Mouse (Mus musculus): Measurements from ENCODE around the gene Rabepk.
"Not testable (repeated sequence)": the region's sequence is repeated elsewhere in the genome, so short reads cannot be mapped to it uniquely, and the experiment has no call there.

Gene Rabepk

DNA sequence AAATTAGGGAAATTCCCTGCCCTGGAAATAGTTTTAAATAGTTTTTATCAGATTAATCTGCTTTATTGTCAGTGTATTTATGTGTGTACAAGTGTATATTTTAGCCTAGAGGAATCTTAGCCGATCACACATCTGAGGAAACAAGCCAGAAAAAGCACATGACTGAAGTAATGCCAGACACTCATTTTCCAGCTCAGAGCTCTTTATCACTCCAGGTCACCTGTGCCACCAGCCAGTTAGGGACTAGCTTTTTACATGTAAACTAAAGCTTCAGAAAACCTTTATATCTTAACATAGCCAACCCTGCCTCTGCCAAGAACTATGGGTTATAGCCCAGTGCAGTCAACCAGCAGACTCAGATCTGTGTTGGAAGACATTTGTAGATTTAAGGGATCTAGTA lies 5.1 kb upstream of the Rabepk start:
- no peak for DNase-seq (ENCODE audit: low read depth, low spot score)

DNA sequence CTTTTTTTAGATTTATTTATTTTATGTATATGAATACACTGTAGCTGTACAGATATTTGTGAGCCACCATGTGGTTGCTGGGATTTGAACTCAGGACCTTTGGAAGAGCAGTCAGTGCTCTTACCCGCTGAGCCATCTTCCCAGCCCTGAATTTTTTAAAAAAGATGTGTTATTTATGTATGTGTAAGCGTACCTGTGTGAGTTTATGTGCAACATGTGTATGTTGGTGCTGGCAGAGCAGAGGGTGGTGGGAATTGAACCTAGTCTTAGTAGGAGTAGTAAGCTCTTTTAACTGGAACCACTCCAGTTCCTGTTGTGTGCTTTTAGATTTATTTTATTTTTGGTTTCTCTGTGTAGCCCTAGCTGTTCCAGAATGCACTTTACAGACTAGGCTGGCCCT lies 4.5 kb upstream of the Rabepk start:
- no peak for DNase-seq (ENCODE audit: low read depth, low spot score)

DNA sequence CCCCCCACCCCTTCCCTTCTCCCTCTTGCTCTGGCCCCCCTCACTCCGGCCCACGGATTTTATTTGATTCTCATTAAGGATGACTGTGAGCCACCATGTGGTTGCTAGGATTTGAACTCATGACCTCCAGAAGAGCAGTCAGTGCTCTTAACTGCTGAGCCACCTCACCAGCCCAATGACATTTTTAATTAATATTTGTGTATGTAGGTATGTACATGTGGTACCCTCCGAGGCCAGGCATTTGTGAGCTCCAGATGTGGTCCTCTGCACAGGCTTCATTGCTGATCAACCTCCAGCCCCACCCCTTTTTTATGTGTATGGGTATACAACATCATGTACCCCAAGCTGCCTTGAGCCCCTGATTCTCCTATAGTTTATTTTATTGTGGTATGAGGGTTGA lies 4.0 kb upstream of the Rabepk start:
- no peak for DNase-seq (ENCODE audit: low read depth, low spot score)

DNA sequence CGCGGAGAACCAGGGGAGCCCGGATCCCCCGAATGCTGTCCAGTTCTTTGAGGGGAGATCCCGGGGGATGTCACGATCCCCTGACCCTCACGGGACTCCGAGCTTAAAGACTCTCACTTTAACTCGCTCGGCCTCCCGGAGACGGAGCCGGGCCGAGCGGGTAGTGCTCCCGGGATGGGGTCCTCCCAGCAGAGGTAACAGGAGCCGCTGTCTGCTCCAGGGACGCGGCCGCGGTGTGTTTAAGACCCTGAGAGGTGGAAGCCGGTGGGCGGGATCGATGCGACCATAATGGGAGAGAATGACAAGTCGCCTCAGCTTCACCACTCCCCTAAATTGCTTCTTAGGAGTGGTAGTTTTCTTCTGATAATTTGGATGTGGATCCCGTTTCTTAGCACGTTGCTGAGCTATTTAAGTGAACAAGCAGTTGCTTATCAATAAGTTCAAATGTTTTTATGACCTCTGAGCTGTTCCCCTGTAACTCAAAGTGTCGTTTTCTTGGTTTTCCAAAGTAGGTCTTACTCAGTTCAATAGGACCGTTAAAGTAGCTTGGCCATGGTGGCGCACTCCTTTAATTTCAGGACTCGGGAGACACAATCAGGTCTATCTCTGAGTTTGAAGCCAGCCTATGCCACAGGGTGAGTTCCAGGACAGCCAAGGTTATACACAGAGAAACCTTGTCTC lies 3.0 kb upstream of the Rabepk start:
- not testable (repeated sequence) for DNase-seq (ENCODE audit: low read depth, low spot score)

DNA sequence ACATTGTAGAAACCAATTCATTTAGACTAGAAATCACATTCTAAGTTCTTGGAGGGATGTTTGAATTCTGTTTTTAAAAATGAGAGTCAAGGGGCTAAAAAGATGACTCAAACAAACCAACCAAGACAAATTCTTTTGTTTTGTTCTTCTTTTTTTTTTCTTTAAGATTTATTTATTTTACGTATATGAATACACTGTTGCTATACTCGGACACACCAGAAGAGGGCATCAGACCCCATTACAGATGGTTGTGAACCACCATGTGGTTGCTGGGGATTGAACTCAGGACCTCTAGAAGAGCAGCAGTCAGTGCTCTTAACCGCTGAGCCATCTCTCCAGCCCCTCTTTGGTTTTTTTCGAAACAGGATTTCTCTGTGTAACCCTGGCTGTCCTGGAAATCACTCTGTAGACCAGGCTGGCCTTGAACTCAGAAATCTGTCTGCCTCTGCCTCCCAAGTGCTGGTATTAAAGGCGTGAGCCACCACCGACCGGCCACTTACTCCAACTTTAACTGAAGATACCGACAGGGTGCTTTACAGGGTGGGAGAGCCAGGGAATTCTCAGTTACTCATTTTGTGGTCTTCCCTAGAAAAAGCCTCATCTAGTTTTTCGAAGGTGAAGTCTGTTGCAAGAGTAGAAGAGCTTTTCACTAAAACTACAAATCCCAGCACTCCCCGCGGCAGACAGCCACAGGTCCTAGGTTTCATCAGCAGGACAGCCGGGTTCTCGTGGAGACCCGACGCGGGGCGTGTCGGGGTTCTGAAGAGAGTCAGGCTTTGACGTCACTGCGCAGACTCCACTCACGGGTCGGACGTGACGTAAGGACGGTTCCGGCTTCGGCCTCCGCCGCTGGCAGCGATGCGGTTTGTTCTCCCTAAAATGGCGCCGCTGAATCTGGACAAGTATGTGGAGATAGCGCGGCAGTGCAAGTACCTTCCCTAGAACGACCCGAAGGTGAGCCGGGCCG lies 2.1 kb upstream of the Rabepk start:
- peak; percentile 98 for DNase-seq (ENCODE audit: low read depth, low spot score)

DNA sequence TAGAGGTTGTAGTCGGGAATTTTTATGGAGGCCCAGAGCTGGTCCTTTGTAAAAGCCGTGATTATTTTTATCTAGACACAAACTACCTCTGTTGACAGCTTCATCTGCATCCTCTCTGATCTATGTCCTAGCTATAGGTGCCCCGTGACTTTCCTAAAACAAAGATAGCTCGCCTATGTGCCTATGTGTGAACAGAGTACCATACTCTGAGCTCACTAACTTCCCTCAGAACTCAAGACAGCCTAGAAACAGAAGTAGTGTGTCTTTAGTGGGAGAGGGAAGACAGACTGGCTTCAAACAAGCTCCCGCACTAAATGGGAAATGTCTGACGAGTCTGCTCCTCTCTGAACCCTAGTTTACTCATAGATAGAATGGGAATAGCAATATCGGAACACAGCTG lies 659 bp upstream of the Rabepk start:
- DNase-seq (ENCODE audit: low read depth, low spot score): no peak

DNA sequence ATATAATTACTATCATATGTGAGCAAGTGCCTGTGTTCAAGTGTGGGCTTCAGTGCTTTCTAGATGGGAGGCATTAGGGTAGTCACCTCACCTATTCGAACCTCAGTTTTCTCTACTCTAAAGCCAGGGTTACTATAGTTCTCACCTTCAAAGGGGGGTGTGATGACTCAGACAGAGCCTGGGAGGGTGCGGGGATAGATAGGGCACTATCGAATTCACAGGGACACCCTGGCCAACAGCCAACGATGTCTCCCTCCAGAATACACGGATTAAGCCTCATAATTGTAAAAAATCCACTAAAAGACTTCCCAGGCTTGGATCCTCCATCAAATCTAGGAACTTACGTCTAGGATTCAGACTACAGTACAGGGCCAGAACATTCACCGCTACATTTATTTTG lies 4.3 kb downstream of the Rabepk start:
- DNase-seq (ENCODE audit: low read depth, low spot score): no peak

DNA sequence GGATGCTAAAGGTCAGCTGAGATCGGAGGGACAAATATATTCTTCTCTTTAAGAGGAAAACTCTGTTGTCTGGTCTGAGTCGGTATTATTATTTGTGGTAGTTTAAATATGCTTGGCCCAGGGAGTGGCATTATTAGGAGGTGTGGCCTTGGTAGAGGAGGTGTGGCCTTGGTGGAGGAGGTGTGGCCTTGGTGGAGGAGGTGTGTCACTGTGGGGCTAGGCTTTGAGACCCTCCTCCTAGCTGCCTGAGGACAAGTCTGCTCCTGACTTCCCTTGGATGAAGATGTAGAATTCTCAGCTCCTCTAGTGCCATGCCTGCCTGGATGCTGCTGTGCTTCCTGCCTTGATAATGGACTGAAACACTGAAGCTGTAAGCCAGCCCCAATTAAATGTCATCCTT lies 5.2 kb downstream of the Rabepk start:
- no peak for DNase-seq (ENCODE audit: low read depth, low spot score)

DNA sequence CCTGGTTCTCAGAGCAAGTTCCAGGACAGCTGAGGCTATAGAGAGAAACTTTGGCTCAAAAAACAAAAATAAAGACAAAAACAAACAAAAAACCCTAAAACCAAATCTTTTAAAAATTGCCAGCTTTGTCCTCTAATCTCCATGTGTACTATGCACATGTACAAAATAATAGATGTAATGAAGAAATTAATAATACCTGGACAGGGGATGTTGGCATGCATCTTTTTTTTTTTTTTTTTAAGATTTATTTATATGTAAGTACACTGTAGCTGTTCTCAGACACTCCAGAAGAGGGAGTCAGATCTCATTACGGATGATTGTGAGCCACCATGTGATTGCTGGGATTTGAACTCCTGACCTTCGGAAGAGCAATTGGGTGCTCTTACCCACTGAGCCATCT lies 7.2 kb downstream of the Rabepk start:
- DNase-seq (ENCODE audit: low read depth, low spot score): not testable (repeated sequence)

DNA sequence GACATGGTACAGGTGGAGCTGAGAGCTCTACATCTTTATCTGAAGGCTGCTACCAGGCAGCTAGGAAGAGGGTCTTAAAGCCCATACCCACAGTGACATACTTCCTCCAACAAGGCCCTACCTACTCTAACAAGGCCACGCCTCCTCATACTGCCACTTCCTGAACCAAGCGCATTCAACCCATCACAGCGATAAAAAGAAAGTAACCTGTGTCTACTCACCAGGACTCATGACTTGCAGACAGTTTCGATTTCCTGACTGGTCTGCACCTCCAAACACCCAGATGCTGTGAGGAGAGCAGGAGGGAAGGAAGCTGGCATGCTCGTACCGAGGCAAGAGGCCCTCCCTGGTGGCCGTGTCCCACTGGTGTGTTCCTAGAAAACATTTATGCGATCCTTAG lies 9.4 kb downstream of the Rabepk start:
- no peak for DNase-seq (ENCODE audit: low read depth, low spot score)

DNA sequence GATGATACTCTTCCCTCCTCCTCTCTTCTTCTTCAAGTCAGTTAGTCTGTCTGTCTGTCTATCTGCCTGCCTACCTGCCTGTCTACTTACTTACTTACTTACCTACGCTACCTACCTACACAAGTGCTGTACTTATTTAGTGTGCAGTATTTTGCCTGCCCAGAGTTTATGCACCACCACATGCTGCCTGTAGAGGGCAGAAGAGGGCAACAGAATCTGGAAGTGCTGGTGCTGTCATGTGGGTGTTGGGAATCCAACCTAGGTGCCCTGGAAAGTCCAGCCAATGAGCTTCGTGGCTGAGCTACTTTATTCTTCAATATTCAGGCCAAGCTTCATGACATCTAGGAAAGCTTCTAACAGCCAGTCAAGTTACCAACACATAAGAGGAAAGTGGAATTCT lies 15.6 kb downstream of the Rabepk start:
- no peak for DNase-seq (ENCODE audit: low read depth, low spot score)

DNA sequence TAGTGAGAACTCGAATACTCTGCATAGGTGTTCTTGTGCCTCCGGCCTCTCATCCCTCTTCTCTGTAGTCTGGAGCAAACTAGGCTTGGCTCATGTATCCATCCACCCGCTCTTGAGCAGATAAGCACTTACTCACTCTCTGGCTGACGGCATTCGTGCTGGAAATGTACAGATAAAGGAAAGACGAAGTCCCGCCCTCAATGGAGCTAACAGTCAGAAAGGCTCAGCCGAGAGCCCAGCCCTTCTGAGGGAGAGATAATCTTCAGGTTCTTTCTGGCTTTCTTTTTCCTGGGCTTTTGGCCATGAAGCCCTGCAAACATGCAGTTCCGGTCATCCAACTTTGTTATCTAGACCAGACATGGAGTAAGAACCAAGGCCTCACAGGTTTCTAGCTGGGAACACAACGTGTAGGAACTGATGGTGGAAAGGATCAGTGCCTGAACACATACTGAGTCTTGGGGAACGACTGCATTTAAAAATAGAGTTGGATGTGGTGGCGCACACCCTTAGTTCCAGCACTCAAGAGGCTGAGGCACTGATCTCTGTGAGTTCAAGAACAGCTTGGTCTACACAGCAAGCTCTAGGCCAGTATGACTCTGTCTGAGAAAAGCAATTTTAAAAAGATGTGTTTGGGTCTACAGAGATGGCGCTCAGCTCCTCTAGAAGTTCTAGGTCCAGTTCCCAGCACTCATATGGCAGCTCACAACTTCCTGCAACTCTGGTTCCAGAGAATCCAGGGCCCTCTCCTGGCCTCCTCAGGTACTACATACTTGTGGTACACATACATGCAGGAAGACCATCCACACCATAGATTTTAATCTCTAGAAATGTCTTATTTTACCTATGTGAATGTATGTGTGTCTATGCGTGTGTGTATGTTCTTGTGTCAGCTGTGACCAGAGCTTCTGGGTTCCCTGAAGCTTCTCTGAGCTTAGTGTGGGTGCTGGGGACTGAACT lies 16.4 kb downstream of the Rabepk start:
- DNase-seq (ENCODE audit: low read depth, low spot score): no peak

DNA sequence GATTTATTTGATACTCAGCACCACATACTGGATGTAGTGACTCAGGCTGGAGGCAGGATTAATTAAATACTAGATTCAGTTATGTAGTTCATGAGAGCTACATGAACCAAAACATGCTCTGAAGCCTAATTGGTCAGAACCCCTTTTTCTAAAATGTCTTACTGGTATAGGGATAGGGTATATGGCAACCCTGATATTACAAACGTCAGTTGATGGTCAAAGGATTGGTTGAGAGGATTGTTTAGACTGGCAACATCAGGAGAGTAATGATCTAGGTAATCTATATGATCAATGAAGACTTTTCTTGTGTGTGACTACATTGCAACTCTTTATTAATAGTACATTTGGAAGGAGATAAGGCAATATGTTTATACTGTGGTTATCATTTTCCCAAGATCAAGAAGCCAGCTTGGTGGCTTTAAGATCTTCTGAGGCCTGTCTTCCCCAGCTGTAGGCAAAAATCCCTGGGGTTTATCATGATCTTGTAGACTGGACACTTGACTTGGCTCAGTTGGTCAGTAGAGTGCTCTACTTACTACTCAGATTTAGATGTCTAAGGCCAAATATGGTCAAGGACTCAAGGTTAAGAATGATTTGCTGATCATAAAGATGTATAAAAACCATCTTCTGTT lies 22.4 kb downstream of the Rabepk start:
- DNase-seq (ENCODE audit: low read depth, low spot score): no peak

DNA sequence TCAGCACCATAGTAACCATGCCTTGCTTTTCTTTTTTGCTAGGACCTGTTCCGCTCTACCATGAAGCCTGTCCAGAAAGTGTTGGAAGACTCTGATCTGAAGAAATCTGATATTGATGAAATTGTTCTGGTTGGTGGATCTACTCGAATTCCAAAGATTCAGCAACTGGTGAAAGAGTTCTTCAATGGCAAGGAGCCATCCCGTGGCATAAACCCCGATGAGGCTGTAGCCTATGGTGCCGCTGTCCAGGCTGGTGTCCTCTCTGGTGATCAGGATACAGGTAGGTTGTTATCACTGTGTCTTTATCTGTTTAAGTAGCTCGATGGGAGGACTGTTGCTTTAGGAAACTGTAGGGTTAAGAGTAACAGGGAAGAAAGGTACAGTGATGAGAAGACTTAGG lies 25.2 kb downstream of the Rabepk start:
- no peak for DNase-seq (ENCODE audit: low read depth, low spot score)

DNA sequence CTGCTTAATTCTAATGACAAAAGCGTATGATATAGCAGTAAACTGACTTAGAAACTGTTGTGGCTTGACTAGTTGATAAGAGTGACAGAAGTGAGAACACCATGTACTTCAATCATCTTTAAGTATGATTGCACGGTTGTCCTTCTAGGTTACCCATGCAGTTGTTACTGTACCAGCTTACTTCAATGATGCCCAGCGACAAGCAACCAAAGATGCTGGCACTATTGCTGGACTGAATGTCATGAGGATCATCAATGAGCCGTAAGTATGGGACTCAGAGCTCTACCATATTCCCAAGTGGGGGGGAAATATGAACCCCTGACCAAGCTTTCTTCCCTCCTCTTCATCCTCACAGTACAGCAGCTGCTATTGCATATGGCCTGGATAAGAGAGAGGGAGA lies 26.0 kb downstream of the Rabepk start:
- DNase-seq (ENCODE audit: low read depth, low spot score): no peak

DNA sequence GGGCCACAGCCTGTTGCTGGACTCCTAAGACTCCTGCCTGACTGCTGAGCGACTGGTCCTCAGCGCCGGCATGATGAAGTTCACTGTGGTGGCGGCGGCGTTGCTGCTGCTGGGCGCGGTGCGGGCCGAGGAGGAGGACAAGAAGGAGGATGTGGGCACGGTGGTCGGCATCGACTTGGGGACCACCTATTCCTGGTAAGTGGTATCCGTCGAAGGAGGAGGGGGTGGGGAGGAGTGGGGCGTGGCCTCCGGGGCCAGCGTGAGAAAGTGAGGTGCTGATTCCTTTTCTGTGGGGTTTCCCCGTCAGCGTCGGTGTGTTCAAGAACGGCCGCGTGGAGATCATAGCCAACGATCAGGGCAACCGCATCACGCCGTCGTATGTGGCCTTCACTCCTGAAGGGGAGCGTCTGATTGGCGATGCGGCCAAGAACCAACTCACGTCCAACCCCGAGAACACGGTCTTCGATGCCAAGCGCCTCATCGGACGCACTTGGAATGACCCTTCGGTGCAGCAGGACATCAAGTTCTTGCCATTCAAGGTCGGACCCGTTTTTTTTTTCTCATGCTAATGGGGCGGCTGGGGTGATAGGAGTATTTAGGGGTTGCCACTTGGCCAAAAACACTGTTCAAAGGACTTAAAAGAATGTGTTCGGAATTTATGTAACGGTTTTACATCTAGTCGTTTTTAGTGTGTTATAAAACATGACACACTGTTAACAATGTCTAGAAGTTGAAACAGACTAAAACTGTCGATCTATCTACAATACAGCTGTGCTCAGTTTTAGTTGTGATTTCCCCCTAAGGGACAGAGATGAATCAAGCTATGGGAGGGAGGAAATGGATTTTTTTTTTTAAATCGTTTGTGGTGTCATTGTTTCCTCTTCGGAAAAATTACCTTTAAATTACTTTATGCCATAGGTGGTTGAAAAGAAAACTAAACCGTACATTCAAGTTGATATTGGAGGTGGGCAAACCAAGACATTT lies 27.2 kb downstream of the Rabepk start:
- DNase-seq (ENCODE audit: low read depth, low spot score): no peak

DNA sequence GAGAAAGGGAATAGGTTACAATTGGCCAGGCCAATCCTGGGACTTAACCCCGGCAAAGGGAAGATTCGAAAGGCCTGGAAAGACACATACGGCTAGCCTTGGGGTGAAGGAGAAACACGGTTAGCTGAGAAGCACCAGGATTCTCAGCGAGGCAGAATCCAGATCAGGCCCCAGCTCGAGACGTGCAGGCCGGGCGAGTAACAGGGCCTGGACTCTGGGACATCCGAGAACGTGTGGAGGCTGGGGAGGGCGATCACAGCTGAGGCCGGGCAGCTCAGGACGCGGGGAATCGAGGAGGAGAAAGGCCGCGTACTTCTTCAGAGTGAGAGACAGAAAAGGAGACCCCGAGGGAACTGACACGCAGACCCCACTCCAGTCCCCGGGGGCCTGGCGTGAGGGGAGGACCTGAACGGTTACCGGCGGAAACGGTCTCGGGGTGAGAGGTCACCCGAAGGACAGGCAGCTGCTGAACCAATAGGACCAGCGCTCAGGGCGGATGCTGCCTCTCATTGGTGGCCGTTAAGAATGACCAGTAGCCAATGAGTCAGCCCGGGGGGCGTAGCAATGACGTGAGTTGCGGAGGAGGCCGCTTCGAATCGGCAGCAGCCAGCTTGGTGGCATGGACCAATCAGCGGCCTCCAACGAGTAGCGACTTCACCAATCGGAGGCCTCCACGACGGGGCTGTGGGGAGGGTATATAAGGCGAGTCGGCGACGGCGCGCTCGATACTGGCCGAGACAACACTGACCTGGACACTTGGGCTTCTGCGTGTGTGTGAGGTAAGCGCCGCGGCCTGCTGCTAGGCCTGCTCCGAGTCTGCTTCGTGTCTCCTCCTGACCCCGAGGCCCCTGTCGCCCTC lies 28.1 kb downstream of the Rabepk start, which contains the start of gene Hspa5:
Gene Hspa5, plus strand, starts transcription at position 603 of the 859 bp plus-strand sequence.
- peak; percentile 99 for DNase-seq (ENCODE audit: low read depth, low spot score)

DNA sequence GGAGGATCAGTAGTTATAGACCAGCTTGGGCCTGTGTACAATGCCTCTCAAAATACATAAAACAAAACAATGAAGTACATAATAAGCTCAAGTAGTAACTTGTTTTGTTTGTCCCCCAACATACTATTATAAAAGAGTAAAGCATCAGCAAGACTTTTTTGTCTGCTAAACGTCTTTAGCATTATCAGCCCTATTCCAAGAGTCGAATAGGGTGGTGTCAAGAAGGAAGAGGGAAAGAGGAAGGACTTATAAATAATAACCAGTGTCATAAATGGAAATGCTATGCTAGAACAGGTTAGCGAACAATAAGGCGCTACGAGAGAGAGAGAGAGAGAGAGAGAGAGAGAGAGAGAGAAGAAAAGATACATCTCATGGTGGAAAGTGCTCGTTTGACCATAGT lies 28.8 kb downstream of the Rabepk start:
- DNase-seq (ENCODE audit: low read depth, low spot score): no peak

DNA sequence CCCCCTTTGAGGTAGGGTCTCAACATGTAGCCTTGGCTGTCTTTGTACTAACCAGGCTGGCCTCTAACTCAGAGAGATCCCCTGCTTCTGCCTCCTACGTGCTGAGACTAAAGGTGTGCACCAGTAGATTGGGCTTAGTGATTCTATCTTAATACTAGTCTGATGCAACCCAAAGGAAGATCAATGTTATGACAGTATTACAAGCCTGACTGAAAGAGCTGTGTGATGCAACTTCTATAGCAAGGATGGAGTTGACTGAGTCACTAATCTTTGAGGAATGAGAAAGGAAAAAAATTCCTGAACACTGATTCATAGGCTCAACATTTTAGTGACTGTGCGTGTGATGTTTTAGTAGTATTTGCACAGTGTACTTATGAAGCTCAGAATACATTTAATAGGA lies 29.7 kb downstream of the Rabepk start:
- DNase-seq (ENCODE audit: low read depth, low spot score): no peak
